Mouse (Mus musculus) liver, embryonic 14.5 days (tissue): Measurements from ENCODE around the gene Atrnl1.

ENCODE experiments used
- CTCF ChIP-seq: IDR thresholded peaks from 2 replicates; pipeline ENCODE4 v1.5.1; 2016; ENCODE audit warnings: antibody characterized with exemption, low read depth, control low read depth
- EP300 ChIP-seq: IDR thresholded peaks from 2 replicates; pipeline ENCODE4 v1.6.1; 2016; ENCODE audit warnings: antibody characterized with exemption, low read depth

DNA sequence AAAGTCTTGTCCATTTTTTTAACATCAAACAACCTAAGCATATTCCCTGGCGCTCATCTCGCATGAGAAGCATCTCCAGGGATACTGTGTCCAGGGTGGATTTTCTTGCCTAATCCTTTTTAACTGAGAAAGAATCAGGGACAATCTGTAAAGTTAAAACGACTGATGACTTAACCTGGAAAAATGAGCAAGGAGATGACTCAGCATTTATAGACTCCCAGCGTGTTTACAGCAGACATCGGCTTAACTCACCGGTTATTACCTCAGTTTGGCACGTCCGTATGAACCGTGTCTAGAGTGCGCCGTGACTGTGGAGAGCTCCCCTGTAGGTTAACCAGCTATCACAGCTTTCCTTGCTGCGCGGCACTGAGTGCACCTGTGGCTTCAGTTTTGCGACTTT lies 141.4 kb downstream of the Atrnl1 start:
- TF ChIP-seq CTCF (no peak), EP300 (no peak)
